20 mouse cellular contexts compared by ENCODE assay signal in the genomic region with DNA sequence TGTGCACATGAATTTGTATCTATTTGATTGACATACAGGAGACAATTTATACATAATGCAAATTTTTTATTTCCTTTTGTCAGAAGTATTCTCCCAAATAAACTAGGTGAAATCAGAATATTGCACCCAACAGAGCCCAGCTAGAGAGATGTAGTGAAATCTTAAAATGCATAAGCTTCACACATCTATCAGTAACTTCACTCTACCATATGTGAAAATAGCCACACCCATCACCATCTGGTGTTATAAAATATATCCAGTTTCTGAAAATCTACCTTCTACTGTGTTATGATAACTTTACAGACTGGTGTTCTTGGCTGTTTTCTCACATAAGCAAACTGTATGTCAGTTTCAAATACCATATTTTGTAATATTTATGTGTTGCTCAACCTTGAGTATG.
"Had no signal": no experiment of that assay in that cellular context is flagged by ENCODE, and none has a peak within 500 bp of the region (broad histone marks: within the 10 kb centered on the region; RNA-seq: fewer than 3 reads in every experiment).

No protein-coding gene starts in this region.

- H3K9me3 ChIP-seq: liver, embryonic 13.5 days; neural tube, embryonic 12.5 days; neural tube, embryonic 15.5 days; stomach, embryonic 15.5 days had no signal

- H3K36me3 ChIP-seq: liver, embryonic 13.5 days; neural tube, embryonic 12.5 days; neural tube, embryonic 15.5 days; stomach, embryonic 15.5 days had no signal

- H3K4me1 ChIP-seq: liver, embryonic 13.5 days; neural tube, embryonic 12.5 days; neural tube, embryonic 15.5 days; stomach, embryonic 15.5 days had no signal

- H3K27me3 ChIP-seq: liver, embryonic 13.5 days; neural tube, embryonic 12.5 days; neural tube, embryonic 15.5 days; stomach, embryonic 15.5 days had no signal

- H3K4me3 ChIP-seq: layer of hippocampus, adult 2 months; left cerebral cortex, adult 2 months; liver, embryonic 13.5 days; neural tube, embryonic 12.5 days; neural tube, embryonic 15.5 days; stomach, embryonic 15.5 days had no signal

- H3K27ac ChIP-seq: kidney, postnatal 0 days; layer of hippocampus, adult 2 months; left cerebral cortex, adult 2 months; liver, embryonic 13.5 days; neural tube, embryonic 12.5 days; neural tube, embryonic 15.5 days; stomach, embryonic 15.5 days had no signal

- H3K9ac ChIP-seq: liver, embryonic 13.5 days; neural tube, embryonic 12.5 days; neural tube, embryonic 15.5 days; stomach, embryonic 15.5 days had no signal

- DNase-seq: kidney, postnatal 25 days; layer of hippocampus, postnatal 36 days; liver, embryonic 13.5 days; lung, adult 2 months; lung, postnatal 14 days; lung, postnatal 4 days; midbrain, embryonic 14.5 days; right cerebral cortex, adult 18-20 months; right cerebral cortex, postnatal 14 days; spleen, adult 18-20 months; thymus, adult 2 months; thymus, postnatal 14 days; thymus, postnatal 4 days had no signal

- H3K4me2 ChIP-seq: liver, embryonic 13.5 days; midbrain, embryonic 11.5 days; neural tube, embryonic 12.5 days; neural tube, embryonic 15.5 days; stomach, embryonic 15.5 days had no signal
